Mouse (Mus musculus): ENCODE data around the gene Ccrl2. TPM values are rescaled to one million over a fixed set of nuclear protein-coding genes. Genes with fewer than 3 reads are reported as not detected.
A peak's percentile ranks its signal among the peaks of the same experiment; 100 is the strongest.

The Ccrl2 gene
- total and polyA plus RNA-seq, 3 experiments: 5.3 to 13.0 (median 9.0) TPM

DNA sequence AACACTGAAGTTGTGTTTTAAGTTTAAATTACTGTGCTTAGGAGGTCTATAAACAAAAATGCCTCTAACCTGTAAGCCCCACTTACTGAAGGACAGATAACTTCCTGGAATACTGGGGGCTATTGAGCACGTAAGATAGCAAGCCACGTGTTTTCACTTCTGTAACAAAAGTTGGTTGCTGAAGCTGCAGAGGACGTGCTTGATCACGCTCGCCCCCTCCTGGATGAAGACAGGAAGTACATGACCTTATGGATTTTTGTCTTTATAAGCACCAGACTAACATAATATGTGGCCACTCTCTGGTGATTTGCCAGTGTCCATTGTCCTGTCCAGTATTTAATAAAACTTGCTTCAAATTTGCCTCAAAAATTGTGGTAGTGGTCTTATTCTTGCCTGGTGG is 20.4 kb upstream of the Ccrl2 start:
- H3K4me2 ChIP-seq (ENCODE audit: insufficient read depth, low read depth, poor library complexity, severe bottlenecking): no peak overlapping the region
- no peaks in the 10 kb centered on the region for H3K36me3 ChIP-seq (replicated peaks in 1 of 2; ENCODE audit: control insufficient read depth in 1 of 2, insufficient read depth in 1 of 2, low read length in 1 of 2)
- H3K27me3 ChIP-seq (replicated peaks): no peaks in the 10 kb centered on the region
- in situ Hi-C loops (cut with MboI; ENCODE audit: low pct_ligation_motif_present, low pct_unique_long_range_greater_than_20kb, low sequenced_read_pairs) (no loop called here), dilution Hi-C loops (cut with MboI; ENCODE audit: extremely low pct_ligation_motif_present, extremely low pct_unique_long_range_greater_than_20kb, low sequenced_read_pairs) (no loop called here)
- peaks cover 5 to 17% of the 10 kb centered on the region in 2 experiments for H3K4me1 ChIP-seq (ENCODE audit: control insufficient read depth in 1 of 2, insufficient read depth in 2 of 2)
- TF ChIP-seq SMC3 (IDR thresholded peaks at IDR 0.05; ENCODE audit: low read depth, low read length) (peak; percentile 36; the same call in 1 of the 2 replicates), RAD21 (IDR thresholded peaks at IDR 0.05; ENCODE audit: low read depth, low read length) (peak; percentile 29), CTCF (conservative IDR thresholded peaks at IDR 0.05 in 1 of 2, IDR thresholded peaks at IDR 0.05 in 1 of 2; ENCODE audit: low read depth in 2 of 2, low read length in 2 of 2) (peak in 1 of 2 experiments; percentile 55; a peak in 2 of 4 replicates), CHD2 (IDR thresholded peaks at IDR 0.05; ENCODE audit: low read length) (no peak), MYC (IDR thresholded peaks at IDR 0.05; ENCODE audit: low read depth, low read length) (no peak)
- no peak overlapping the region for H3K4me3 ChIP-seq (replicated peaks in 1 of 3; ENCODE audit: low read depth in 2 of 3, low read length in 2 of 3, poor library complexity in 1 of 3)
- no peak overlapping the region for H3K9ac ChIP-seq (ENCODE audit: insufficient read depth, low read depth)
- H3K27ac ChIP-seq (ENCODE audit: insufficient read depth, low read depth): no peak overlapping the region
- no peak for DNase-seq (ENCODE audit: extremely low read depth)
- H3K79me2 ChIP-seq (replicated peaks; ENCODE audit: control insufficient read depth, extremely low read depth, insufficient read depth, poor library complexity, severe bottlenecking): no peaks in the 10 kb centered on the region
- peaks cover 18% of the 10 kb centered on the region for H3K9me3 ChIP-seq (replicated peaks; ENCODE audit: low read length)

DNA sequence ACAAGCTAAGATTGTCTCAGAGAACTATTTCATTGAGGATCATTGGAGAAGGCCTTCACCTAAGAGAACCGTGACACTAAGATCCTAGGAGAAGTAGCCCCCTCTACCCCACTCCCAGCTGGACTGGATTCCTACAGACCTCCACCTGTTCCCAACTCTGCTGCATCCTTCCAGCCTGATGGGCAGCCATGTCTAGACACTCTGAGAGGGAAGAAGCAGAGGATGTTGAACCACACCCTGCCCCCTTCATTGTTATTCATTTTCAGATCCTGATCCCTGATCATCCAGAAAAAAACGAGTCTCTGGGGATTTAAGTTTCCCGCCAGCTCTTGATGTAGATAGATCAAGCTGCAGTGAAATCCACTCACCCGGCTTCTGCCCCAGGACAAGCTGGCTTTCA is 15.7 kb upstream of the Ccrl2 start:
- H3K4me1 ChIP-seq (ENCODE audit: control insufficient read depth in 1 of 2, insufficient read depth in 2 of 2): peaks cover 0 to 10% of the 10 kb centered on the region in 2 experiments; a peak in 2 of 4 replicates
- in situ Hi-C loops (cut with MboI; ENCODE audit: low pct_ligation_motif_present, low pct_unique_long_range_greater_than_20kb, low sequenced_read_pairs) (no loop called here), dilution Hi-C loops (cut with MboI; ENCODE audit: extremely low pct_ligation_motif_present, extremely low pct_unique_long_range_greater_than_20kb, low sequenced_read_pairs) (no loop called here)
- no peaks in the 10 kb centered on the region for H3K36me3 ChIP-seq (replicated peaks in 1 of 2; ENCODE audit: control insufficient read depth in 1 of 2, insufficient read depth in 1 of 2, low read length in 1 of 2)
- TF ChIP-seq UBTF (IDR thresholded peaks at IDR 0.05; ENCODE audit: low read depth, low read length): no peak
- TF ChIP-seq PAX5 (IDR thresholded peaks at IDR 0.05; ENCODE audit: low read length): no peak
- no peak for TF ChIP-seq ETS1 (conservative IDR thresholded peaks at IDR 0.05; ENCODE audit: low read depth, low read length)
- no peak for TF ChIP-seq ZC3H11A (IDR thresholded peaks at IDR 0.05; ENCODE audit: low read depth, low read length)
- no peak for TF ChIP-seq USF1 (IDR thresholded peaks at IDR 0.05; ENCODE audit: low read depth, low read length)
- TF ChIP-seq SMC3 (IDR thresholded peaks at IDR 0.05; ENCODE audit: low read depth, low read length): no peak
- no peak for TF ChIP-seq NRF1 (IDR thresholded peaks at IDR 0.05; ENCODE audit: low read depth, low read length)
- no peak for TF ChIP-seq MAFK (IDR thresholded peaks at IDR 0.05; ENCODE audit: insufficient replicate concordance, low read length)
- no peak for TF ChIP-seq JUND (conservative IDR thresholded peaks at IDR 0.05; ENCODE audit: low read depth, low read length)
- TF ChIP-seq SIN3A (IDR thresholded peaks at IDR 0.05; ENCODE audit: low read length): no peak
- no peak for TF ChIP-seq TBP (conservative IDR thresholded peaks at IDR 0.05; ENCODE audit: low read depth, low read length)
- no peak for TF ChIP-seq KAT2A (IDR thresholded peaks at IDR 0.05; ENCODE audit: insufficient replicate concordance, low read length)
- TF ChIP-seq MAZ (IDR thresholded peaks at IDR 0.05; ENCODE audit: low read depth, low read length): no peak
- TF ChIP-seq E2F4 (IDR thresholded peaks at IDR 0.05; ENCODE audit: insufficient replicate concordance, low read depth, low read length): no peak
- TF ChIP-seq MAX (IDR thresholded peaks at IDR 0.05; ENCODE audit: low read length): no peak
- no peak for TF ChIP-seq IRF4 (IDR thresholded peaks at IDR 0.05; ENCODE audit: low read depth, low read length)
- no peak for TF ChIP-seq POLR2A (IDR thresholded peaks at IDR 0.05; ENCODE audit: low read depth, low read length)
- H3K79me2 ChIP-seq (replicated peaks; ENCODE audit: control insufficient read depth, extremely low read depth, insufficient read depth, poor library complexity, severe bottlenecking): no peaks in the 10 kb centered on the region
- no peak for DNase-seq (ENCODE audit: extremely low read depth)
- H3K27ac ChIP-seq (ENCODE audit: insufficient read depth, low read depth): no peak overlapping the region
- H3K4me3 ChIP-seq (replicated peaks in 1 of 3; ENCODE audit: low read depth in 2 of 3, low read length in 2 of 3, poor library complexity in 1 of 3): no peak overlapping the region
- H3K9ac ChIP-seq (ENCODE audit: insufficient read depth, low read depth): no peak overlapping the region
- H3K27me3 ChIP-seq (replicated peaks): no peaks in the 10 kb centered on the region
- H3K4me2 ChIP-seq (ENCODE audit: insufficient read depth, low read depth, poor library complexity, severe bottlenecking): no peak overlapping the region
- peaks cover 18% of the 10 kb centered on the region for H3K9me3 ChIP-seq (replicated peaks; ENCODE audit: low read length)
